ENCODE assay signal across 1 mouse cellular context in the genomic region with DNA sequence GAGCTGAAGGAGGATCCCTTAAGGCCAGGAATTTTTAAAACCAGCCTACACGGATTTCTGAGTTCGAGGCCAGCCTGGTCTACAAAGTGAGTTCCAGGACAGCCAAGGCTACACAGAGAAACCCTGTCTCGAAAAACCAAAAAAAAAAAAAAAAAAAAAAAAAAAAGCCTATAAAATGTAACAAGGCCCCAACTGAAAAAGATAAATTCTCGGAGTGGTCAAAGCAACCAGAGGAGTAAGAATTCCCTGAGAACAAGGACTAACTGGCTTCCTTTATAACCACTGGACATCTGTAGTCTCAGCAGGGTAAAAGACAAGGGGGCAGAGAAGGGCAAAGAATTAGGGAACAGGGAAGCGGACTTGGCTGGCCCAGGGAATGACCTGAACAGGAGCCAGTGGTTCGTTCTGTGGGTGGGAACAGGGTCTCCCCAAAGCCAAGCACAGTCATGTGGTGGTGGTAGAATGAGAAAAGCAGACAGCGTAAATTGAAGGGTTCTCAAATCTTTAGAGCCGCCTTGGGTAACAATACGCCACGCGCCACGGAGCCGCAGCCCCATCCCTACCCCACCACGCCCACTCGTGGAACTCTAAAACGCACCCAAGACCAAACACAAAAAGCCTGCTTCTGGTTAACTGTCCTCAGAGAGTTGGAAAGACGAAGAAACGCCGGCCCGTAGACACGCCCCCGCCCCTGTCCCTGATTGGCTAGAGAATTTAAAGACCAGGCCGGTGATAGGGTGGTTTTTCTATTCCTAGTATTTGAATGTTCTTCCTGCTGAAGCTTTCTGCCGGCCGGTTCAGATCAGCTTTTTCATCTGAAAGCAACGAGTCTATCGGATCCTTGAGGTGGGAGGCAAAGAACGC.
TF ChIP-seq lines count a peak whose summit lies in the region.

A gene (plus strand): TSS at position 755 of the 864 bp plus-strand sequence.

TF ChIP-seq in CH12.LX, 34 proteins besides CTCF, POLR2A, EP300 and RAD21 (continued from another document):
- TF ChIP-seq IRF4 (IDR thresholded peaks at IDR 0.05; ENCODE audit: low read depth, low read length), result no peak
- TF ChIP-seq MEF2A (IDR thresholded peaks at IDR 0.05; ENCODE audit: borderline replicate concordance, low read depth, low read length), result no peak
- TF ChIP-seq ZC3H11A (IDR thresholded peaks at IDR 0.05; ENCODE audit: low read depth, low read length), result no peak
- TF ChIP-seq MXI1 (IDR thresholded peaks at IDR 0.05; ENCODE audit: low read depth, low read length), result peak; percentile 62; the same call in 1 of the 2 replicates
- TF ChIP-seq MAX (IDR thresholded peaks at IDR 0.05; ENCODE audit: low read length), result peak; percentile 69; the same call in 1 of the 2 replicates
- peak; percentile 35; the same call in 1 of the 2 replicates for TF ChIP-seq TCF12 (IDR thresholded peaks at IDR 0.05; ENCODE audit: low read depth, low read length)
- no peak for TF ChIP-seq RCOR1 (conservative IDR thresholded peaks at IDR 0.05; ENCODE audit: low read depth, low read length)
- TF ChIP-seq ETS1 (conservative IDR thresholded peaks at IDR 0.05; ENCODE audit: low read depth, low read length), result no peak
- no peak for TF ChIP-seq JUND (conservative IDR thresholded peaks at IDR 0.05; ENCODE audit: low read depth, low read length)
- peak; percentile 86 for TF ChIP-seq TBP (conservative IDR thresholded peaks at IDR 0.05; ENCODE audit: low read depth, low read length)
